Mouse (Mus musculus) CD4-positive, CD25-positive, alpha-beta regulatory T cell, adult 2 months (primary cell): ENCODE results near the gene Ppp1r16b.

Experiments used
- DNase-seq: peaks from one replicate; pipeline ENCODE4 v3.0.0-alpha.2; 2012; ENCODE audit warnings: low read depth, low spot score

The Ppp1r16b gene

GRCm38 (mm10) chr2:158690116-158690515 is 24.9 kb downstream of the Ppp1r16b start:
- DNase-seq, result peak; percentile 83

- no peak for DNase-seq
These were observed 27.0 kb downstream of the Ppp1r16b start for GRCm38 (mm10) chr2:158692191-158692590.

DNA sequence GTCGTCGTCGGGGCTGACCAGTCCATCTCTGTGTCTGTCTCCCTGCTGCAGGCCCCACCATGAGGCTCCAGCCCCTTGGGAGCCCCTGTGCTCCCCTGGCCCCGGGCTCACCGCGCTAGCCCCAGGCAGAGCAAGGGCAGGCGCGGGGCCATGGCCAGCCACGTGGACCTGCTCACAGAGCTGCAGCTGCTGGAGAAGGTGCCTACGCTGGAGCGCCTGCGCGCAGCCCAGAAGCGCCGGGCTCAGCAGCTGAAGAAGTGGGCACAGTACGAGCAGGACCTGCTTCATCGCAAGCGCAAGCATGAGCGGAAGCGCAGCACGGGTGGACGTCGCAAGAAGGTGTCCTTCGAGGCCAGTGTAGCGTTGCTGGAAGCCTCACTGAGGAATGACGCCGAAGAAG is 30.6 kb downstream of the Ppp1r16b start:
- DNase-seq, result no peak

DNA sequence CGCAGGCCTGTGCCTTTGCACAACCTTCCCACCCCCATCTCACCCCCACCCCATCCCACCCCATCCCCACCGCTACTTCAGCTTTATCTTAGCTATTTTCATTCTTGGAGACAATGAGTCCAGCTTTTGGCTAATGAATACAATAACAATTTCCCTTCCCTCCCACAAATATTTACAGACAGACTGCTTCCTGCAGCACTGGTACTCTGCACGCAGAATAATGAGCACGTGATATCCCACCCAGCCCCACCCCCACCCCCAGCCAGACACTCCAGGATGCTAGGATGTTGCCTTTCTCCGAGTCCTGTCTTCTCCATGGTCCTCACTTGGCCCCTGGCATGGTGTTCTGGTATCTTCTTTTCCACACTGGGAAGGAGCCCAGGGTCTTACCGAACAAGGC is 31.3 kb downstream of the Ppp1r16b start:
- DNase-seq, result no peak

DNA sequence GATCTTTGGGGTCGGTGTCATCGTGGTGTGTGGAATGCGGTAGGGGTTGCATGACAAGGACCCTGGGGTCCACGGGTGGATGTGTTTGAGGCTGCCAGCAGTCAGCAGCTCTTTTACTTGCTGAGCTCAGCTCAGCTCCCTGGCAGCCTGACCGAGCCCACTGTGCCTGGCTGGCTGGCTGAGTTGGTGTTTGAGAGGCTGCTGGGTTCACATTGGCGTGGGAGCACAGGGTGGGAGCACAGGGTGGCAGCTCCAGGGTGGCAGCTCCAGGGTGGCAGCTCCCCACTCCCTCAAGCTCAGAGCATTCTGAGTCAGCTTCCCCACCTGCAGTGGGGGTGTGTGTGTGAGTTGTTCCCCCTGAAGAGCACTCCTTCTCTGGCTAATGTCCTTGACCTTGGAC is 34.7 kb downstream of the Ppp1r16b start:
- no peak for DNase-seq

- peak; percentile 52 for DNase-seq
These were observed 35.5 kb downstream of the Ppp1r16b start for GRCm38 (mm10) chr2:158700535-158701256.

- DNase-seq, result peak; percentile 57
These were observed 36.3 kb downstream of the Ppp1r16b start for GRCm38 (mm10) chr2:158701505-158701904.

DNA sequence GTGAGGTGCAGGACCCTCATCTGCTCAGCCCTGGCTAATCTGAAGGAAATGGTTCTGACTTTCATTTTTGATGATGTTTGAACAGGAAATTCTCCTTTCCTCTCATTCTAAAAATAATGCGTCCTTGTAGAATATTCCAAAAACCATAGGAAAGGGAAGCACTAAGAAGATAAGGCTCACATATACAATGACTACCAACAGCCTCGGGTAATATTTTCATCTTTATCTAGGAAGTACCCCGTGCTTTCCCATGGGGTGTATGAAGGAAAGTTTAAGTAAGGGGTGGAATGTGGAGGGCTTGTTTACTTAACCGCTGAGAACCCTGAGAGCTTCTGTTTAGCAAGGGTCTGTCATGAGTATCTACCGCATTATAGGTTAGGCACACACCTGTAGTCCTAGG is 37.0 kb downstream of the Ppp1r16b start:
- DNase-seq, result no peak

DNA sequence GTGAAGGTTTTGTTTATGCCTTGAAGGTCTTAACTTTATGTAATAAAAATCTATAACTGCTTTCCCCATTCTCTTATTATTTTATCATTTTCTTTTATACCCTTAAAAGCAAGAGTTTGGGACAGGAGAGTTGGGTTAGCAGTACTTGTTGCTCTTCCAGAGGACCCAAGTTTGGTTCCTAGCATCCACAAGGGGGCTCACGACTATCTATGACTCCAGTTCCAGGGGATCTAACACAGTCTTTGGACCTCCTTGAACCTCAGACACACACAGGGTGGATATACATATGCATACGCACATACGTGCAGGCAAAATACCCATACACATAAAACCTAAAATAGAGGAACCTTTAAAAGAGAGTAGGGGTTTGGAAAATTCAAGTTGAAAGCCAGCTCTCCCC is 39.5 kb downstream of the Ppp1r16b start:
- DNase-seq, result peak; percentile 44

- DNase-seq, result peak; percentile 62
These were observed 40.3 kb downstream of the Ppp1r16b start for GRCm38 (mm10) chr2:158705529-158705928.

GRCm38 (mm10) chr2:158706704-158707408 is 41.7 kb downstream of the Ppp1r16b start:
- DNase-seq, result peak; percentile 72

- DNase-seq, result peak; percentile 54
These were observed 42.9 kb downstream of the Ppp1r16b start for GRCm38 (mm10) chr2:158708121-158708520.

DNA sequence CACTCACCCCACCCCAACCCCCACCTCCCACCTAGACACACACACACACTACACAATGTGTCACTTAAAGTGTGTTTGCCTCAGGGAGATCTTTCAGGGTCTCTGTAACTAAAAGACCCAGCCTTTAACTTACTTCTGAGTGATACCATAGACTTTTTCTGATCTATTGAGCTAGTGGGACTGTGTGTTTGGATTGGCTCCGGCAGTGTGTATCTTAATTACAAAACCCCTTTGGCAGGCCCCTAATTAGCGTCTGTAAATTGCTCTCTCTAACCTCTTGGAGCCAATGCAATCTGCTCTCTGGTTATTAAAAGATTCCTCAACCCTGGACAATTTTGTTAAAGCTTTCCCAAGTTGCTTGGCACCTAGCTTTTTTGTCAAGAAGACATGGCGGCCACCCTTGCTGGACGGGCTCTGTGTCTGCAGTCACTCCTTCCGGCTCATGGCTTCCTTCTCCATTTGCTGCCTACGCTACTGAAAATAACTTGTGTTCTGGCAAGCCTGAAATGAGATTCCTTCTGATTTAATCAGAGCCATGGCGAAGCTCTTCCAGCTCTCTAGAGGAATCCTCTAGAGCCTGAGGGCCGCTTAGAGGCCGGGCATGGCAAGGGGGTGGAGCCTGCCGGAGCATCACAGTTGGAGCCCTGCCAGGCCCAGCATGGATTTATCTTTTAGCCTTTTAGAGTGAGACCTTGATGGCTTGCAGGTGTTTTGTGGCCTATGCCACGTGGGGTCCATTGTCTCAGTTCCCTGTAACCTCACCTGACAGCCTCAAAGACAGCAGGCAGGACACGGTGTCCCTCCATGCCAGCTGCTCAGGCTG is 46.9 kb downstream of the Ppp1r16b start:
- peak; percentile 40 for DNase-seq

DNA sequence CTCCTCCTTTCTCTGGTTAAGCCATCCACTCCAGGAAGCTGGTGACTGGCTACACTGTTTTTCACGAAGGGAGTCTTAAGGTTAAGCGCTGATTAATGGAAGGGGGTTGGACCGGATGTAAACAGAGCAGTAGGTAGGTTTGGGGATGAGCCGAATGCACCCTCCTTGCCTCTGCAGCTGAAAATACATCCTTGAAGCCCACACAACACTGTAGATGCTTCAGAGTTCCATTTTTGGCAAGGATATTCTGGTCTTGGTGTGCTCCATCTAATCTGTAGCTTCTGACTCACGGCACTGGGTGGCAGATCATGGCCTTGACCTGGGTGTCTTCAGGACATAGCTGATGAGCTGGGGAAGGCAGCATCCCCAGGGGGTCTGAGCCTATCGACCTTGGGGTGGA is 49.6 kb downstream of the Ppp1r16b start:
- peak; percentile 41 for DNase-seq

DNA sequence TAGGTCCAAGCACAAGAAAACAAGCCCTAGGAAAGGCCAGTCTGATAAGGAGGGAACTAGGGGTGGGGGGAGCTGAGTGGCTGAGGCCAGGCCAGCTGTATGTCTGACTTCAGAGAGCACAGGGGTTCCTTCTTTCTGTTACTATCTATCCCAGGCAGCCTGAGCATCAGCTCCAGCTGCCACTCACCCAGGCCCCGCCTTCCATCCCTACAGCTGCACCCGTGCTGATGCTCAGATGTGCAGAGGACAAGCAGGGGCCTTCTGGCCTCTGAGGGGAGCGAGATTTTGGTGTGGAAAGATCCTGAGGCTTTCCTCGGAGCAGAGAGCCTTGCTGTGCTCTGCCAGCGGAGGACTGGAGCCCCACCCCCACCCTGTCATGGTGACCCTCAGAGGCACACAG is 50.9 kb downstream of the Ppp1r16b start:
- peak; percentile 27 for DNase-seq

DNA sequence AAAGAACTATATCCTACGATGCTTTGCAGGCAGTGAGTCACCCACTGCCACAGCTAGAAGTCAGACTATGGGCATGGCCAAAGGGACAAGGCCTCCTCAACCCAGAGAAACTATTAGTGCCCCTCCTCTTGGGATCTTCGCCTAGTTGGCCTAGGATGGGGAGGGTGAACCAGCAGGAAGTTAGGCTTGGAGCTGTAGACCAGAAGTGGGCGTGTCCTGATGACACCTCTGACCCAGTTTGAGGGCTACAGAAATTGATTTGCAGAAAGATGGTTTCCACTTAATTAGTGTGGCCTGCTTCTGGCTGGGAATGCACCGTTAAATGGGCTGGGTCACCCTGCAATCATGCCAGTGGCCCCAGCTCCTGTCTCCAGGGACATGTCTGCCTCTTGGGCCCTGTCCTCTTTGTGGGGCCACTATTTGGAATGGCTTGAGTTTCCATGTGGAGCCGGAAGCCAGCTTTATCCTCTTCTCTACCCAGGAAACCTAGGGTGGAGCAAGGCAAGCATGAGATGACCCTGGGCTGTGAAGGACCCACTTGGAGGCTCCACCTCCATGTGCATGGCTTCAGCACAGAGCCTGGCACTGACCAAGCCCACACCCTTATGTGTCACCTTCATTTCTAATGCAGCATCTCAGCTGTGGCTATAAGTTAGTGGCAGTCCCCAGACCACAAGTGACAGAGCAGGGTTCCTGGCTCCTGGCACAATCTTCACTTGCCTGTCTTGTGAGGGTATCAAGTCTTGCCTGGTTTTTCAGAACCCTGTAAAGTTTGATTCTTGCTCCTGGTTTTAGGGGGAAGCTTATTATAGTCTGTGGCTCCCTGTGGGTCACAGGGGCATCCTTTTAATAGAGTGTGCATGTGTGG is 52.6 kb downstream of the Ppp1r16b start:
- DNase-seq, result peak; percentile 62

DNA sequence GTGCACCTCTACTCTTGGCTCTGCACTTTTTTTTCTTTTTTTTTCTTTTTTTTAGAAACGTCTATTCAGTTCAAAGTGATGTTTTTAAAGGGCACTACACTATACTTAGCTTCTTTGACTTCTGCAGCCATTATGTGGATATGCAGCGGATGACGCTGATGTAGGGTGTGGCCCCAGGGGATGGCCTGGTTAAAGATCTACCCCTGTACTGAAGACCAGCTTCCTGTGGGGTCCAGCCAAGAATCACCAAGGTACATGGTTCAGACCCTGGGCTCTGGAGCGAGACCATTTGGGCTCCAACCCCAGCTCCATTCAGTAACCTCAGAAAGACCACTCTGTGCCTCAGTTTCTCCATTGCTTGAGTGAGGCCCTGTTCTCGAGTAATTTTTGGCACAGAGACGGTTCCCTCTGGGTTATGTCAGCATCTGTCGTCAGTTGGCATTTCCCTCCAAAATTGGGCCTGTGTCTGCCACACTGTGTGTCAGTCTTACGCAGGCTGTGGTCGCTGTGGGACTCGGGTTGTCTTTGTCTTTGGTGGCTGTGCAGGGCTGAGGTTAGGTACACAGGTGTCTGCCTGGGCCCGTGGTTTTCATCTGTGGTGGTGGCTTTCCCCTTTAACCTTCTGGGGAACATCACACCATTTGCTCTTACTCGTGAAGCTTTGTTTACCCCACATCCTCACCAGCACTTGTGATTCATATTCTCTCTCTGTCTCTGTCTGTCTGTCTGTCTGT is 53.8 kb downstream of the Ppp1r16b start:
- DNase-seq, result peak; percentile 95

DNA sequence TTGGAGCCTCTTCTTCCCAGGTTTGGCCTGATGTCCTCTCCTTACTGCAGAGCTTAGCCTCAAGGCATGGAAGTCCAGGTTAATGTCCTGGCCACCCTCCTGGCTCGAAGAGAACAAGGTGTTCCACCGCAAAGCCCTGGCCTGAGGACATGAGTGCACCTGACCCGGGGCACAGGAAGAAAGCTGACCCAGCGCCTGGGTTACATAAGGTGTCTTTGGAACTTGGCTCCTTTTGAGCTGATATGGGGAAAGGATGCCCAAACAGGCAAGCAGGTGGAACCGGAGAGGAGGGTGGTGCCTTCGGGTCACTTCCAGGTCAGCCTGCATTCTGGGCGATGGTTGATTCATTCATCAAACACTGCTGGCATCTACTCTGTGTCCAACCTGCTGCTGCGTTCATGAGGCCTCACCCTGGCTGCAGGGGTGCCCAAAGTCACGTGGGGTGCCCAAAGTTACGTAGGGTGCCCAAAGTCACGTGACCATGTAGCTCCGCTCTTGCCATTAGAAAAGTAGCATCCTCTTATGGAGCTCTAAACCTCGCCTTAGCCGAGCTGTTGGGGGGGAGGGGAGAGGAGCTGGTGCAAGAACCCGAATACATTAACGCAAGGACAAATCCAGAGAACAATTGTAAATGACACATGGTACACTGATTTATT is 55.6 kb downstream of the Ppp1r16b start:
- DNase-seq, result peak; percentile 60

DNA sequence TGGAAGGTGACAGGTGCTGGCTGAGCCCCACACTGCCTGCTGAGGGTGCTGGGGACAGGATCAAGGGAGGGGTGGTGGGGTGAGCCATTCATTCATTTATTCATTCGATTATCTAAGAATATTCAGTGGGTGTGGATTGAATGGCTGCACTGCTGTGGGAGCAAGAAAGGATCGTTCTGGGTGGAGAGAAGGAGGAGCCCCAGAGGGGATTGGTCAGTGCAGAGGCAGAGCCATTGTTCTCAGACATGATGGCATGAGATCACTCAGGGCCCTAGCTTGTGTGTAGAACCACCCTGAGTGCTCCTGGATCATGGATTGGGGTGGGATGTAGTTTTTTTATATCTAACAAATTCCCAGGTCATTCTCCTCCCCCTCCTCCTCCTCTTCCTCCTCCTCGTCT is 56.3 kb downstream of the Ppp1r16b start:
- no peak for DNase-seq

DNA sequence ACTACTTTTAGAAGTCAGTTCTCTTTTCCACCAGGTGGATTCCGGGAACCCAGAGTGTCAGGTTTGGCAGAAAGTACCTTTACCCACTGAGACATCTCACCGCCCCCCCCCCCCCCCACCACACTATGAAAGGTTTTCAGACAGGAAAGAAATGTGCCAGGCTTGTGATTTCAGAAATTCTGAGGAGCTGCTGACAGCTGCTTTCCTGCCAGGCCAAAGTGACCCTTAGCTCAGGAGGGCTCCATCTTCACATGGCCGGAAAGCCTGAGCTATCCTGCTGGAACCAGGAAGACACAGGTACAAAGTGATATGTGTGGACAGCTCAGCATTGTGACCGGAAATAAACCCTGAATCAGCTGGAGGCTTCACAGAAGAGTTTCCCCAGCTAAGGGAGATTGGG is 56.9 kb downstream of the Ppp1r16b start:
- peak; percentile 40 for DNase-seq
